Mouse (Mus musculus) liver, adult 2 months (tissue): ENCODE data around the gene Mbtps1. TPM values are rescaled to one million over a fixed set of nuclear protein-coding genes. Genes with fewer than 3 reads are reported as not detected.
A peak's percentile ranks its signal among the peaks of the same experiment; 100 is the strongest.

ENCODE experiments used
- DNase-seq: peaks from one replicate; pipeline ENCODE4 v3.0.0-alpha.2; 2011; ENCODE audit warnings: low read depth, low spot score; ENCODE audit errors: extremely low read depth
- H3K27ac ChIP-seq: fragments of 200-500 bp; replicated peaks from 2 replicates; pipeline ENCODE4 v1.5.1; 2012; ENCODE audit warnings: low read depth, mild to moderate bottlenecking, control low read depth, inconsistent platforms, low read length; ENCODE audit not compliant: insufficient read depth
- H3K27me3 ChIP-seq: fragments of 200-500 bp; 2 replicates; pipeline ENCODE4 v1.6.1; 2012; ENCODE audit warnings: mild to moderate bottlenecking, moderate library complexity, low read length, inconsistent platforms; ENCODE audit not compliant: control insufficient read depth, insufficient read depth
- H3K36me3 ChIP-seq: fragments of 200-500 bp; 2 replicates; pipeline ENCODE4 v1.6.1; 2012; ENCODE audit warnings: low read length, inconsistent platforms; ENCODE audit not compliant: control insufficient read depth, insufficient read depth
- H3K4me1 ChIP-seq: fragments of 200-500 bp; 2 replicates; pipeline ENCODE4 v1.6.1; 2011; ENCODE audit warnings: low read length; ENCODE audit not compliant: control insufficient read depth, insufficient read depth
- H3K4me3 ChIP-seq: fragments of 200-500 bp; 2 replicates; pipeline ENCODE4 v1.5.1; 2011; ENCODE audit warnings: low read depth, mild to moderate bottlenecking, control low read depth, low read length, moderate library complexity; ENCODE audit not compliant: insufficient read depth
- H3K79me2 ChIP-seq: fragments of 200-500 bp; 2 replicates; pipeline ENCODE4 v1.6.1; 2012; ENCODE audit warnings: inconsistent platforms, mild to moderate bottlenecking, low read length, moderate library complexity; ENCODE audit not compliant: control insufficient read depth, insufficient read depth
- H3K9ac ChIP-seq: fragments of 200-500 bp; 2 replicates; pipeline ENCODE4 v1.6.1; 2012; ENCODE audit warnings: low read depth, mild to moderate bottlenecking, control low read depth, inconsistent platforms, low read length
- CTCF ChIP-seq: fragments of 200-500 bp; IDR thresholded peaks from 2 replicates; pipeline ENCODE4 v1.5.1; 2011; ENCODE audit warnings: low read depth, low read length, control low read depth
- POLR2A ChIP-seq: fragments of 200-500 bp; IDR thresholded peaks from 2 replicates; pipeline ENCODE4 v1.6.1; 2011; ENCODE audit warnings: low read length, control low read depth; ENCODE audit not compliant: insufficient read depth; ENCODE audit errors: extremely low read depth
- WGBS: fragments of 180-500 bp; shearing (Covaris S2); methylation state at CpG from one replicate; pipeline ENCODE4 v1.1.7; 2018; 5-methylcytosine and 5-hydroxymethylcytosine counted together
- polyA plus RNA-seq: library from polyadenylated mRNA; depleted of rRNA; stranded (reverse); fragments of >200 nt; gene quantifications from 2 replicates; pipeline ENCODE4 v1.2.3, GENCODE M21; 2012; rRNA removed
- total RNA-seq: library from RNA; depleted of rRNA; stranded (reverse); fragments of >200 nt; gene quantifications from 2 replicates; pipeline ENCODE4 v1.2.3, GENCODE M21; 2014; rRNA removed

Mbtps1 gene
- total RNA-seq (30.4 and 39.8 TPM in 2 replicates), polyA plus RNA-seq (30.1 and 31.9 TPM in 2 replicates)

DNA sequence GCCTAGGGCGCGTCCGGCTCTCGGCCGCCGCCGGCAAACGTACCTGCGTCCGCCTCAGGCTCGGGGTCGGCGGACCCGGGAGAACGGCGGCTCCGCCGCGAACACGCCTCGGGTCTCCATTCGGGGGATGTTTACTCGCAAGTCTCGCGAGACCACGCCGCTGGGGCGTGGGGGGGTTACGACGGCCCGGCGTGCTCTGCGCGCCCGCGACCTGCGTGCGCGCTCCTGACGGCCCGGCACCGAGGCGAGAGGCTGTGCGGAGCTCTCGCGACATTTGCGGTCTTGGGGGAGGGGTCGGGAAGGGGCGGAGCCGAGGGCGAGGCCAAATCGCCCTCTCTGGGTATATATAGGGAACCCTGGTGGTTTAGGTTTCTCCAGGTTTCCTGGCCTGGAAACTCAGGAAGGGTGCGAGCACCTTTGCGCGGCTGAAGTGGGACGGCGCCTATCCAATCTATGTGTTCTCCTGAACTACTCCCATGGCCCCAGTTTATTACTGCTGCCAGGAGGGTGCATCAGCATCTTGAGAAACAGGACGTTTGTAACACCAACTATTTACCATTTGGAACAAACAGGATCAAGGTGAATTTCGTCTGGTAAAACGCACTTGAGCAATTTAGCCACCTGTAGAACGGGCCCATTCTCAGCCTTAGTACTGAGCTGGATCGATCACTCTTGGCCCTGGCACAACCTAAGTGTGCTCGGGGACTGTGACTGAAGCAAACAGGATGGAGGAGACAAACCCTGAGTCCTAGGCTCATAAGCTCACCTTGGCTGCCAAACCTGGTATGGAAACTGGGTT is at the start of gene Mbtps1:
Gene Mbtps1 (minus strand): TSS at position 133 of the 799 bp plus-strand sequence.
- WGBS: 2% methylated on average over 63 of the region's 63 CpGs
- peak within 1 kb of the TSS; percentile 87 for H3K27ac ChIP-seq
- peaks cover 21% of the 10 kb centered on the region; the same call in 1 of the 2 replicates for H3K79me2 ChIP-seq
- TF ChIP-seq CTCF (no peak), POLR2A (peak; percentile 98)
- no peaks in the 10 kb centered on the region for H3K27me3 ChIP-seq
- DNase-seq: peak; percentile 87
- H3K4me1 ChIP-seq: peaks cover 23% of the 10 kb centered on the region
- peak within 1 kb of the TSS; percentile 80 for H3K4me3 ChIP-seq
- H3K36me3 ChIP-seq: peaks cover 5% of the 10 kb centered on the region; the same call in 1 of the 2 replicates
- H3K9ac ChIP-seq: peak within 1 kb of the TSS; percentile 94

- peaks cover 6% of the 10 kb centered on the region for H3K4me1 ChIP-seq
- H3K27ac ChIP-seq: no peak overlapping the region
- H3K27me3 ChIP-seq: no peaks in the 10 kb centered on the region
- 72% methylated on average over 2 of the region's 2 CpGs for WGBS
- H3K36me3 ChIP-seq: no peaks in the 10 kb centered on the region
- TF ChIP-seq CTCF (no peak), POLR2A (no peak)
- DNase-seq: peak; percentile 25
- H3K4me3 ChIP-seq: no peak overlapping the region
- no peak overlapping the region for H3K9ac ChIP-seq
- no peaks in the 10 kb centered on the region for H3K79me2 ChIP-seq
These were observed 47.7 kb upstream of the Mbtps1 start for GRCm38 (mm10) chr8:119606224-119606623.

GRCm38 (mm10) chr8:119604996-119605395 is 46.5 kb upstream of the Mbtps1 start, which contains the start of gene Taf1c:
Taf1c (minus strand) TSS chr8:119605222.
- Histone ChIP-seq H3K27ac (peak within 1 kb of the TSS; percentile 35), H3K4me1 (peaks cover 6% of the 10 kb centered on the region), H3K36me3 (no peaks in the 10 kb centered on the region), H3K4me3 (peak within 1 kb of the TSS; percentile 69), H3K79me2 (no peaks in the 10 kb centered on the region), H3K27me3 (no peaks in the 10 kb centered on the region), H3K9ac (peak within 1 kb of the TSS; percentile 72)
- 0 out of 2 replicates have a peak, but pooled peaks have one; percentile 23 for TF ChIP-seq POLR2A
- TF ChIP-seq CTCF: peak; percentile 89
- WGBS: under 1% methylated on average over 23 of the region's 23 CpGs
- peak; percentile 93 for DNase-seq

DNA sequence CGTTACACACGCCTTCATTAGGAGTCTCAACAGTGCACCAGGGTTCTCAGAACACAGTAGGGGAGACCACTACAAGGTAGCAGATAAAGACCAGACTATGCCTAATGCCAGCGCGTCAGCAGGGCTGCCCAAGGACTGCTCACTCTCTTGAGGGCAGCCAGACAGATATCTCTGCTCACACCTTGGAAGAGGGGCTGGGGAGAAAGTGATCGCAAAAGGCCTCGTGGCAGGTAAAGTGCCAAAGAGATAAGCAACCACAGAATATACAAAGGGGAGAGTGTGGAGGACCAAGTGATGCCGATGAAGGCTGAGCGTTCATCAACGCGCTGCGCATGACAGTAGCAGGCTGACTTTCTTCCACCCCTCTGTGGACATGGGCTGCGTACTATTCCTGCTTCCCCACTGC is 45.9 kb upstream of the Mbtps1 start:
- H3K79me2 ChIP-seq: no peaks in the 10 kb centered on the region
- H3K27ac ChIP-seq: peak overlapping the region; percentile 35
- H3K27me3 ChIP-seq: no peaks in the 10 kb centered on the region
- WGBS: 25% methylated on average over 12 of the region's 12 CpGs
- peak overlapping the region; percentile 72 for H3K9ac ChIP-seq
- peak; percentile 10 for DNase-seq
- H3K4me1 ChIP-seq: peaks cover 6% of the 10 kb centered on the region
- no peaks in the 10 kb centered on the region for H3K36me3 ChIP-seq
- H3K4me3 ChIP-seq: peak overlapping the region; percentile 69
- no peak for TF ChIP-seq CTCF
- TF ChIP-seq POLR2A: no peak

DNA sequence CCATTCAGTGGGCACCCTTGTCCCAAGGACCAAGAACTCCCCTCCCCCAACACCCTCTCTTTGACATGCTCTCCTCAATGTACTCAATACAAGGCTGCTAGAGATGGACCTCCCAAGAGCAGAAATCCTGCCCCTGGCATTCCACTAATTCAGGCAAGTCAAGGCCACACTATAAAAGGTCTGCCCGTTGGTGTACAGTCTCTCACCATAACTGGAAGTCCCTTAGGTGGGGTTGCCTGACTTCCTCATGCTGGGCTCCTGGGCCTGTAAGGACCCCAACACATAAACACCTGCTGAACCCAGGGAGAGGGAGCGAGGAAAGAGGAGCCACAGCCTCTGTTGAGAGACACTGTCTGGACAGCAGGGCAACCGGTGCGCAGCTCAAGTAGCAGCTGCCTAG is 45.2 kb upstream of the Mbtps1 start:
- H3K9ac ChIP-seq: no peak overlapping the region
- no peaks in the 10 kb centered on the region for H3K36me3 ChIP-seq
- H3K79me2 ChIP-seq: no peaks in the 10 kb centered on the region
- H3K4me3 ChIP-seq: no peak overlapping the region
- TF ChIP-seq CTCF: no peak
- TF ChIP-seq POLR2A: no peak
- H3K27ac ChIP-seq: no peak overlapping the region
- H3K27me3 ChIP-seq: no peaks in the 10 kb centered on the region
- H3K4me1 ChIP-seq: peaks cover 6% of the 10 kb centered on the region
- 94% methylated on average over 4 of the region's 4 CpGs for WGBS
- no peak for DNase-seq

GRCm38 (mm10) chr8:119591456-119591855 is 32.9 kb upstream of the Mbtps1 start:
- no peak overlapping the region for H3K27ac ChIP-seq
- no peak overlapping the region for H3K9ac ChIP-seq
- H3K4me3 ChIP-seq: no peak overlapping the region
- 77% methylated on average over 7 of the region's 7 CpGs for WGBS
- no peaks in the 10 kb centered on the region for H3K79me2 ChIP-seq
- DNase-seq: no peak
- TF ChIP-seq POLR2A: no peak
- TF ChIP-seq CTCF: no peak
- H3K4me1 ChIP-seq: 0 out of 2 replicates have a peak, but pooled peaks cover 2% of the 10 kb centered on the region
- no peaks in the 10 kb centered on the region for H3K36me3 ChIP-seq
- no peaks in the 10 kb centered on the region for H3K27me3 ChIP-seq
